Mouse (Mus musculus) left cerebral cortex, postnatal 25 days (tissue): ENCODE data around the gene Map1lc3b. TPM values are rescaled to one million over a fixed set of nuclear protein-coding genes. Genes with fewer than 3 reads are reported as not detected.
A peak's percentile ranks its signal among the peaks of the same experiment; 100 is the strongest.

Source experiments
- DNase-seq, 2 experiments: peaks; one replicate each; pipeline ENCODE4 v3.0.0; 2022; ENCODE audit warnings: low spot score in 2 of 2, mixed read lengths in 1 of 2
- intact Hi-C: fragments of 180-260 bp; cut with DNase I; formaldehyde crosslinking; loops from one replicate; pipeline ENCODE4 v1.15.1; 2025
- total RNA-seq, 2 experiments: library from RNA; stranded (reverse); gene quantifications; 2 replicates each; pipeline ENCODE4 v1.2.3; 2021

Gene Map1lc3b
- 100 to 1,000 TPM; 180 to 191 TPM for total RNA-seq

DNA sequence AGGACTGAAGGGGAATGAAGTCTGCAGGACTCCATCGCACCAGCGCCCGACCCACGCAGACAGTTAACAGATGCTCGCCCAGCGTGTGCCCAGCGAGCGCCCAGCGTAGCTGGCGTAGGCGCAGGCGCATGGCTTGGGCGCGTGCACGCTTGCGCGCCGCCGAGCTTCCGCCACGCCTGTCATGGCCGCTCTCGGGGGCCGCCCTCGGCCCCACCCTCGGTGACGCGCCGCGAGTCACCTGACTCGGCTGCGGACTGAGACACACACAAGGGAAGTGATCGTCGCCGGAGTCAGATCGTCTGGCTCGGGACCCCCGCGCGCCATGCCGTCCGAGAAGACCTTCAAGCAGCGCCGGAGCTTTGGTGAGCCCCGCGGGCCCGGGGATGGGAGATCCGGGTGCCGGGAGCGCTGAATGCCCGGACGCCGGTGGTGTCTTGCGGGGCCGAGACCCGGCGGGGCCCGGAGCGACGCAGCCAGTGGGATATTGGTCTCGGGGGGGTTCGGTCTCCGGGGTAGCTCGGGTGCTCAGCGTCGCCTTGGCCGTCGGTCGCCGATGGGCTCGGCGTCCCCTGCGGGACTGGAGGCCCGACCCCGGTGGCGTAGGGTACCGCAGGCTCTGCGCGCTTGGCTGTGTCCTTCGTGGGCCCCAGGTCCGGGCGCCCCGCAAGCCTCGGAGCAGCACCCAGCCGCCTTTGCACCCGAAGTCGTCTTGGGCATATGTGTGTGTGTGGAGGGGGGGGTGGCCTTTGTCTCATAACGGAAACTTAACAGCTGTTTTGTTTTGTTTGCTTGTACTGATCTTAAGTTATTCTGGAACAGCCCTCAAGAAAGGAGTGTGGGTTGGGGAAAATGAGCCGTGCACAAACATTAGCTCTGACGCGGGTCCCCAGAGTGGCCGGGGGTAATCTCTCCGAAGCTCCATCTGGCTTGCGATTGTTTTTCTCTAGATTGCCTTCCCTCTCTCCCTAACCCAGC lies at the start of gene Map1lc3b:
Map1lc3b (plus strand) TSS at position 159 of the 975 bp plus-strand sequence.
- intact Hi-C loops, result loop anchor here (5.0 kb wide), 1 partner anchor 43 kb away; no protein-coding TSS in a partner anchor

DNA sequence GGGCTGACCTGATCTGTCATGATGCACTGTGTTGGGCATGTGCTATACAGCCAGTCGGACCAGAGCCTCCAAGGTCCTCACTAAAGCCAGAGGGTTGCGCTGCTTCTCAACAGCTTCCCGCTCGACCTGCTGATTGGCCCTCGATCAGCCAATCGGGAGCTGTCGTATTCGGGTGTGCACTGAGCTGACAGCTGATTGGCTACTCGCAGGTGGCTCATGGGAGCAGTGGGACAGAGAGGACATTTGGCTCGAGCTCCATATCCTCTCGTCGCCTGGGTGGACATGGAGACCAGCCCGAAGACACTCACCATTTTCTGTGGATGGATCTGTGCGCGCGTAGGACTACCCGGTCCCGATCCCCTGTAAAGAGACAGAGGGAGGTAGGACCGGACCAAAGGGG lies 48.3 kb upstream of the Map1lc3b start:
- DNase-seq, result no peak
- intact Hi-C loops, result no loop called here

More for the DNA sequence above, at the start of gene Map1lc3b:
- DNase-seq, result peak; percentile 97 to 98

DNA sequence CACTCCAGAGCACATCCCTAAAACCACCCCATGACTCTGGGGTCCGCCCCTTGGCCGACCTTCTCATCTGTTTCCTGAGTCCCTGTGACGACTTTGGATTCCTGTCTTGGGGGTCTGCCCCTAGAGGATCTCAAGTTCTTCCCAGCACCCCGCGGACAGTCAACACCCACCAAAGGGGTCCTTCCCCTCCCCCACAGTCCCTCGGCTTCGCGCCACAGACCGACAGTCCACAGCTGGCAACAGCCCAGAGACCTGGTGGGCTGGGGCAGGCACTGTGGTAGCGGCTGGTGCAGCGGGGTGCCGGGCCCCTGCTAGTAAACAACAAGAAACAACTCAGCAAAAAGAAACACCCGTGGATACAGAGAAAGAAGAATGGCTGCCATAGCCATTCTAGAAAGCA lies 47.3 kb upstream of the Map1lc3b start:
- intact Hi-C loops, result no loop called here
- no peak for DNase-seq

DNA sequence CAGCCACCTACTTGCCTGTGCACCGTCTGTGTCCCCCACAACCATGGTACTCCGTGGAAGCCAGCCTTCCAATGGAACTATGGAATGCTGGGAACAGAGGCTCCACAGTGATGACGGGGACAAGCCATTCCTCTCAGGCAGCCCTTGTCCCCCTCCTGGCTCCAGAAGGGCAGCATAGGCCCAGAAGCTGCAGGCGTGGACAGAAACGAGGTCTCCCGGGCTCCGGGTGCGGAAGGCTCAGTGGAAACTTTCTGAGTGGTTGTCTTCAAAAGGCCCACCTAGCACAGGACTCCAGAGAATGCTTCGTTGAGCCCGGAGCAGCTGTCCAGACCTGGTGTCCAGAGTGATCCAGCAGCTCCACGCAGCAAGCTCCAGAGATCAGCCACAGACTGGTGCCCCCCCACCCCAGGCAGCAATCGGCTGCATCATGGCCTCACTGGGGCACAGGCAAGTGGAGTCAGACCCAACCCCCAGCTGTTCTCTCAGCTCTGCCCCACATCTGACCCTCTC lies 45.8 kb upstream of the Map1lc3b start, which contains the start of gene 1700018B08Rik:
1700018B08Rik (minus strand) TSS at position 45 of the 510 bp plus-strand sequence.
- intact Hi-C loops, result no loop called here
- no peak for DNase-seq

DNA sequence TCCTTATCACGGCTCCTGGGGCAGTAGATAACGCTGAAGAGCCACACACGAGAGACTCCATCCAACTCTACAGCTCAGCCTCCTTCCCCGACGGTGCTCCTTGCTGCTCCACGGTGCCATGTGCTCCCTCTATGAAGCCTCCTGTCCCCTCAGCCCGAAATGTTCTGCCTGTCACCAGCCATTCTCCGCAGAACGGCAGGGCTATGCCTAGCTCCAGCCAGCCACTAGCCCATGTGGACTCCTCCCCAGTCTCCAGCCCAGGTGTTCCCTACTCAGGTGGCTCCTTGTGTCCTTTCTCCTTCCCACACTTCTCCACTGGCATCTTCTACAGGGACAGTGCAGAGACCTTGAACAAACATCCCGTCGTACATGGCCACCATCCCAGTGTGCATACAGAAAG lies 45.2 kb upstream of the Map1lc3b start:
- DNase-seq, result no peak
- intact Hi-C loops, result loop anchor here (5.0 kb wide), 2 partner anchors 47 to 142 kb away; partner anchors contain the start of gene Map1lc3b

DNA sequence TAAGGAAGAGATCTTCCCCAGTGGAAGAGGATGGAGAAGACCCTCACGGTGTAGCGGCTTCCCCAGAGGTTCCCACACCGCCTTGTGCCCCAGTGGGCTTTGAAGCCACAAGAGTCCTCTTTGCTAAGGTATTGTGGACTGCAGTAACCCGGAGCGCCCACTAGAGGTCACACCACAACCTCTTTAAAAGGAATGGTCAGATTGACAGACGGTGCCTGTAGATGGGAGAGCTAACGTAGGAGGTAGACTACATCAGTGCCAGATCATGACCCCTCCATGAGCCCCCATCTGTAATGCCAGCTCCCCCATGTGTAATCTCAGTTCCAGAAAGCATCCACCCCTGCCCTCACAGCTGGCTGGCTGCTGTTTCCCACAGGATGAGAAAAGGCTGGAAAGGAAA lies 43.0 kb upstream of the Map1lc3b start:
- DNase-seq, result peak; percentile 66 to 83
- intact Hi-C loops, result loop anchor here (5.0 kb wide), 2 partner anchors 45 to 140 kb away; partner anchors contain the start of gene Map1lc3b

DNA sequence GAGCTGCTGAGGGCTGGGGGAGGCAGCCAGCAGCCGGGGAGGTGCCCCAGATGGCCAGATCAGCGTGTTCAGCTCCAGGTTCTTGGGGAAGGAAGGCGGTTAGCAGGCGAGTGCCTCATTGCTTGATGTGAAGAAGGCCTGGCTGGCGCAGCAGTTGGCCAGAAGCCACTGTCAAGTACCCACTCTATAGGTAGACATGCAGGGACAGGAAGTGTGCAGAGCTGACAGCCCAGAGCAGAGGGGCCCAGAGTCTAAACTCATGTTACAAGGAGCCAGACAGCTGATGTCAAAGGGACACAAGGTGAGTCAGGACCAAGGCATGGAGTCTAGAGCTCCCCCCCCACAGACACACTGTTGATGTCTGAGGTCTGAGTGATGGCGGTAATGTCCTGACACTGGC lies 40.1 kb upstream of the Map1lc3b start:
- intact Hi-C loops, result no loop called here
- no peak for DNase-seq

DNA sequence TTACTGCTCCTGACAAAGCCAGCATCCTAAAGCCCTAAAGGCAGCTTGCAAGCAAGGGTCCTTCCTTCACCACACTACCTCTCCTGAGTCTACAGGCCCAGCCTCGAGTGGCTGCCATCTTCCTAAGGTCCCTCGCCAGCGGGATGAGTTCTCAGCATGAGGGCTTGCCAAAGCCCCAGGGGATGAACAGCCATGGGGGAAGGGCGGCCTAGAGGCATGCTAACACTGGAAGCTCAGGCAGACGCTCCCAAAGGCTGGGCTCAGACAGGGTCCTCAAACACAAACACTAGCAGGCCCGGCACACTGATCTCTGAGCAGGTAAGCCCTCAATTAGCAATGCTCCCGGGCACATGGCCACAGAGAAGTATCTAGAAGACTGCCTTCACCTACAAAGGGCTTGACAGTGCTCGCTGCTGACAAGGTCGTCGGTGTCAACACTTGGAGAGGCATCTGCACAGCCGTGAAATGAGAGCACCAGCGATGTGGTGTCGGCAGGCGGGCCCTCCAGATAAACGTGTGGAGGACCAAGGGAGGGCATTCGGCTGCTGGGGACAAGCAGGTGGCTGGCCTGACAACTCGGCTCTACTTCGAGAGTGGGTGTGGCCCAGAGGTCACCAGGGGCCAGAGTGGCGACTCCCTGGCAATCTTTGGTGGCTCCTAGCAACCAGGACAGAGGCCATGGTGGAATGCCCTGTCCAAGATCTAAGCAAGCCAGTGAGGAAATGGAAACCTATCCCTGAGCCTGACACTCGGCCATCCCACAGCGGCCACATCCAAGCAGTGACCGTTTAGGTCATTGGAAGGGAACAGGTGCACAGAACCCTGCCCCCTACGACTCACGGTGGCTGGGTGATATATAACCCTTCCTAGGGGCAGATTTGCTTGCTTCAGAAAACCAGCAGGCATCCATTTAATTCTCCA lies 38.8 kb upstream of the Map1lc3b start:
- no peak for DNase-seq
- intact Hi-C loops, result no loop called here

DNA sequence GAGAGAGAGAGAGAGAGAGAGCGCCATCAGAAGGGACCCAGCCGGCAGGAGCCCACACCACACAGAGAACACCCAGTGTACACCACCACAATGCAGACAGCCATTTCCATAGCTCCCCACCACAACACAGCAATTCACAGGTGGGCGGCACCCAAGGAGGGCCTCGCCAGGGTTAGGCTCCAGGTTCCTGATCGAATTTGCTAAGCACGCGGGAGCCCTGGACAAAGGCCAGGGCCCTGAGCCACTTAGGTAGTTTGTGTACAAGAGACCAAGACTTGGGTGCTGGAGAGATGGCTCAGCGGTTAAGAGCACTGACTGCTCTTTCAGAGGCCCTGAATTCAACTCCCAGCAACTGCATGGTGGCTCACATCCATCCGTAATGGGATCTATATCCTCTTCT lies 37.7 kb upstream of the Map1lc3b start:
- no peak for DNase-seq
- intact Hi-C loops, result no loop called here

DNA sequence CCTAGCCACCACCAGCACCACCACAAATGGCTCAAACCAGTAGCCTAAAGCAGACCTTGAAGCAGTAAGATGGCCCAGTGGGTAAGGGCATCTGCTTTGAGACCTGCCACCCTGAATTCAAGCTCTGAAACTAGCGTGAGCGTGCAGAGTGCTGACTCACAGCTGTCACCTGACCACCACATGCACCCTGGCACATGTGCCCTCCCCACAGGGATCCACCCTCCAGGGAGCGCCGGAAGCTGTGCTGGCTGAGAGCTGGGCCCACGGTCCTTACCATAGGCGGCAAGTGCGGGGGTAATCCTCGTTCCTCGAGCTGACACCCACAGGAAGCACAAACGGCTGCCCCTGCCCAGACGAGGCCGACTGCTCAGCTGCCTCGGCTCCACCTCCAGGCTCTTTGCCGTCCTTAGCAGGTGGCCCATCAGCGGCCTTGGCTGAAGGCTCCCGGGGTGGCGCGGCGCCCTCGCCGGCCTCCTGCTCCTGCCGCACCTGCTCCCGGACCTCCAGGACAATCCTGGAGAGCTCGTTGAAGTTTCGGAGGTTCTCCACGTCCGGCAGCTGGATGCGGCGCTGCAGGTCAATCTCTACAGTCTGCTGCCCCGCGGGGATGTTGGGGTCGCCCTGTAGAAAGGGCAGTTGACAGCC lies 36.2 kb upstream of the Map1lc3b start:
- intact Hi-C loops, result no loop called here
- peak in 1 of 2 experiments; percentile 49 for DNase-seq

DNA sequence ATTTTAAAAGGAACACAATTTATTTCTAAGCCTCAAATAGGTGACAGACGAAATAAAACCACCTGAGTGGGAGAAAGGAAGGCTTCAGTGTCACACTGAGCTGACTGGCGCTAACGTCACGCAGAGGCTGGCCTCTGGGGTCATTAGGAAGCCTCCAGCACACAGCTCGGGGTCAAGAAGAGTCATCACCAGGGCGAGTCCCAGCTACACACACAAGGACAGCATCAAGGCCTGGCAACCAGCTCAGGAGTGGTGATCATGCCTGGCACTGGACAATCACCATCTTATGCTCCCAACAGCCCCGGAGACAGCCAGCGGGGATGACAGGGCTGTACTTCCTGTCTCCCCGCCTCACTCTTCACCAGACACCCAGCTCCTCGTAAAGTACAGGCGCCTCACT lies 32.4 kb upstream of the Map1lc3b start:
- intact Hi-C loops, result no loop called here
- no peak for DNase-seq

DNA sequence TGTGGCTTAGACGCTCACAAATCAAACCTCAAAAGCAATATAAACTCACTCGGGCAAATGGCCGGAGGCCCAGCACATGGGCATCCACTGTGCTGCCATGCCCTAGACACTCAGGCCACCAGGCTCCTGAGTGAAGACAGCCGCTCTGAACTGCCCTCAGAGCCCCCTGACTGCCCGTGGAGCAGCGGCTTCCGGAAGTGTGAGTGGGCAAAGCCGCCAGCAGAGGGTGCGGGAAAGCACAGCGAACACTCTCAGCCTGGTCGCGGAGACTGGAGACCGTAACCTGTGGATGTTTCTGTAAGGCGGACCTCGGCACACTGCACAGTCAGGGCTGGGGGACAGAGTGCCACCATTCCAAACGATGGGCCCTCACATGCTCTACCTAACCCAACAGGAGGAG lies 31.6 kb upstream of the Map1lc3b start:
- intact Hi-C loops, result no loop called here
- no peak for DNase-seq

DNA sequence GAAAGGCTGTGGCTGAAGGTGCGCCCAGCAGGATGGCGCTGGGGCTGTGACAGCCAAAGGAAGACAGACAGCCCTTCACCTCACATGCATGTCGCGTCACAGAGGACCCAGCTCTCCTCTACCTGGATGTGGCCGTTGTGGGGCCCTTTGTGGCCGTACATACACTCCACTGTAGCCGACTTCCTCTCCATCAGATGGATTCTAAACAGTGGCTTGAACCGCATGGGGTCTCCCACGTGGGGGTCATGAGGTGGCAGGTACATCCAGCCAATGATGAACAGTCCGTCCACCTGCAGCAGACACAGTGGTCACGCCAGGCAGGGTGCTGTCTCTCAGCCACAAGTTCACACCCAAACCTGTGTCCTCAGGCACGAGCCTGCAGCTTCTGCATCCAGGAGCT lies 30.4 kb upstream of the Map1lc3b start:
- intact Hi-C loops, result loop anchor here (10.0 kb wide), 1 partner anchor 885 kb away; no protein-coding TSS in a partner anchor
- DNase-seq, result no peak

DNA sequence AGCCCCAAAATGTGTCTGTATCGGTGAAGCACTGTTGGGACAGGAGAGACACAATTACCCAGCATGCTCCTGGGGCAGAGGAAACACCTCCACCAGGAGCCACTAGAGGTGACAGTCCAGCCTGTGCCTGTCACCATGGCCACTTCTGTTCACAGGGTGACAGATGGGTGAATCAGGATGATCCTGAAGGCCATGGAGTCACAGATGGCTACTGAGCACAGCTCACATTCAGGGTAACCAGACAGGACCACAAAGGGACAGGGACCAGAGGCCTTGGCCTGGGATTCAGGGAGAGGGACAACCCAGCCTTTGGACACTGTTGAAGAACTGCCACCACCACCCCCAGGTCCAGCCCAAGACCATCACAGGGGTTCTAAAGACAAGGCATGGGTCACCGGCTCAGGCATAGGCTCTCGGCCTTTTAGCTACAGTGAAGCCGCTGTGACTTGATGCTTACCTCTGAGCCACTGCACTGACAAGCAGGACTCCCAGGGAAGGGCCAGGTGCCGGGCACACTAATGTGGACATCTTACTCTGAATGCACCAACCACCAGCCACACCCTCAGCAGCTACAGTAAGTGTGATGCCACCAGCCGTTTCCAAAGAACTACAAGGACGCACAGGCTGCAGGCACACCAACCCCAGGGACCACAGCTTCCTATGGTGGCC lies 29.6 kb upstream of the Map1lc3b start:
- no peak for DNase-seq
- intact Hi-C loops, result loop anchor here (10.0 kb wide), 1 partner anchor 886 kb away; no protein-coding TSS in a partner anchor

DNA sequence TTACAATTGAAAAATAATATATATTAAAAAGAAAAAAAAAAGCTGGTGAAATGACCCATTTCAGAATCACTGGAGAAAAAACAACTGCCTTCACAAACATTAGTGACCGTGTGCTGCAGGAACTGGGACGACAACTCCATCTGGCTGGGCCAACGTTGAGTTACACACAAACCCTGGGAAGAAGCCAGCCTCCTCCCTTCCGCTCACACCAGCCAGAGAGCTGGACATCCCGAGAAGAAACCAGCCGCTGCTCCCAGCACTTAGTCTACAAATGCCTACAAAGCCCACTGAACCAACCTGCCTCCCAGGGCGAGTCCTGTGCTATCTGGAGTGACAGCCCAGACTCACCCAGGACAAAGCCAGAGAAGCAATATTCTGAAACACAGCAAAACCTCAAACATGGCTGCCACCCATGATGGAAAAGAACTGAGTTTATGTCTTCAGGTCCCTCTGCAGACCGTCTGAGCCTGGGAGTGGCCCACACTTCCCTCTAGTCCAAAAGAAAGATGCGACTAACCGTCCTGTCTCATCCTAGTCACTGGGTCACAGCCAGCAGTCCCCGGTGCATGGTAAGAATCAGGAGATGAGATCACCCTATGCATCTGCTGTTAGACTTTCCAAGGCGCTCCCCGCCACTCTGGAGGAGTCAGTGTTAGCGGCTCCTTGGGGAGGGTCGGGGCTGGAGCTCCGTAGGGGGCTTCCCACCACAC lies 28.4 kb upstream of the Map1lc3b start:
- intact Hi-C loops, result loop anchor here (10.0 kb wide), 1 partner anchor 887 kb away; no protein-coding TSS in a partner anchor

DNA sequence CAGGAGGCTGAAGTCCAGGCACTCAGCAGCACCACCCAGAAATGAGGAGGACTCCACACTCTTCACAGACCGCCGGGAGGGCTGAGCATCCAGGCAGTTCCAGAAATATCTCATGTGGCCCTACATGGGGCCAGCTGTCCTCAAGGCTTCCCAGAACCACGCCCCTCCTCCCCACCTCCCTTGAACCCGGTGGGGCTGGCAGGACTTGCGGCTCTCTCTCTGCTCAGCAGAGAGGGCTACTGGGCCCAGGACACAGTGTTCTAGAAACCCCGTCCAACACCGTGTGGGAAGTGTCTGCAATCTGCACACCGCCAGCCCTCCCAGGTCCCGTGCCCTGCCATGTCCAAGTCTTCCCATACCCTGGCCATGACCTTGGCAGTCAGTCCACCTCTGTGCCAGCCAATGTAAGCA lies 27.2 kb upstream of the Map1lc3b start:
- intact Hi-C loops, result loop anchor here (10.0 kb wide), 1 partner anchor 888 kb away; no protein-coding TSS in a partner anchor
- no peak for DNase-seq

More for the DNA sequence above, 28.4 kb upstream of the Map1lc3b start:
- no peak for DNase-seq

DNA sequence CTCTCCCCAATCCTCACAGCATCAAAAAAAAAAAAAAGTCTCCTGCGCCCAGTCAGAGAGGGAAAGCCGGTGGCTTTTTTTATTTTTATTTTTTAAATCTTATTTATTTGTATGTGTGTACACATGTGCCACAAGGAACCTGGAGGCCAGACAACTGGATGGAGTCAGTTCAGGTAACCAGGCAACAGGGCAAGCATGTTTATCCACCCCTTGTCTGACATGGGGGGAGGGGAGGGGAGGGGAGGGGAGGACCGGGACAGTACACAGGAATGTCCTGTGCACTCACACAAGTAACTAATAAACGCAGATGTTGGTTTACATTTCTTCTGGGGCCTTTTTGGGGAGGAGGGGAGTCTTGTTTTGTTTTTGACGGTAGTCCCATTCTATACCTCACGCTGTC lies 26.5 kb upstream of the Map1lc3b start:
- intact Hi-C loops, result loop anchor here (10.0 kb wide), 1 partner anchor 889 kb away; no protein-coding TSS in a partner anchor
- no peak for DNase-seq

DNA sequence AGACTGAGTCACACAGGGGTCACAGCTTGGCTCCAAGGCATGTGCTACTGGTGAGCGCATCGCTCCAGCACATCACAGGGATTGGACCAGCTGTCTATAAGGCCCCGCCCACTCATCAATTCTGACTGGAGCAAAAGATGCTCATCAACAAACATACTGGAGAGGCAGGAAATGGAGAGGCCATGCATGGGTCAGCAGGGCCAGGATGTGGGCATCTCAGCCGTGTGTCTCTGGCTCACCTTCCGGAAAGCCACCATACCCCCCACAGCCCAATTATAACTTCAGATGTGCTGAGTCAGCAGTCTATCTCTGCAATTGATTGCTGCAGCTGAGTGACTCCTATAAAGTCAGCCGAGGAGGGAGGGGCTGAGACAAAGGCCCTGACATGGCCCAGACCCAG lies 21.8 kb upstream of the Map1lc3b start:
- intact Hi-C loops, result loop anchor here (10.0 kb wide), 1 partner anchor 894 kb away; no protein-coding TSS in a partner anchor
- DNase-seq, result no peak
